Mouse (Mus musculus) brain, adult 10 weeks (tissue): ENCODE measurements around the gene Tmem81. TPM values are rescaled to one million over a fixed set of nuclear protein-coding genes. Genes with fewer than 3 reads are reported as not detected.

Experiments used
- polyA plus RNA-seq: library from polyadenylated mRNA; stranded (reverse); fragments of 350-450 nt; fragmentation: Illumina TruSeq; extraction: RNeasy Lipid Tissue Mini Kit (QIAGEN cat#74804); gene quantifications from one replicate; pipeline ENCODE4 v1.2.3, GENCODE M21; 2015; ENCODE audit warnings: low read depth, low replicate concordance

The Tmem81 gene
- 6.4 TPM for polyA plus RNA-seq

GRCm38 (mm10) chr1:132506058-132506457 is at the start of gene Tmem81:
TSS of gene Tmem81 (plus strand) at chr1:132506230.

DNA sequence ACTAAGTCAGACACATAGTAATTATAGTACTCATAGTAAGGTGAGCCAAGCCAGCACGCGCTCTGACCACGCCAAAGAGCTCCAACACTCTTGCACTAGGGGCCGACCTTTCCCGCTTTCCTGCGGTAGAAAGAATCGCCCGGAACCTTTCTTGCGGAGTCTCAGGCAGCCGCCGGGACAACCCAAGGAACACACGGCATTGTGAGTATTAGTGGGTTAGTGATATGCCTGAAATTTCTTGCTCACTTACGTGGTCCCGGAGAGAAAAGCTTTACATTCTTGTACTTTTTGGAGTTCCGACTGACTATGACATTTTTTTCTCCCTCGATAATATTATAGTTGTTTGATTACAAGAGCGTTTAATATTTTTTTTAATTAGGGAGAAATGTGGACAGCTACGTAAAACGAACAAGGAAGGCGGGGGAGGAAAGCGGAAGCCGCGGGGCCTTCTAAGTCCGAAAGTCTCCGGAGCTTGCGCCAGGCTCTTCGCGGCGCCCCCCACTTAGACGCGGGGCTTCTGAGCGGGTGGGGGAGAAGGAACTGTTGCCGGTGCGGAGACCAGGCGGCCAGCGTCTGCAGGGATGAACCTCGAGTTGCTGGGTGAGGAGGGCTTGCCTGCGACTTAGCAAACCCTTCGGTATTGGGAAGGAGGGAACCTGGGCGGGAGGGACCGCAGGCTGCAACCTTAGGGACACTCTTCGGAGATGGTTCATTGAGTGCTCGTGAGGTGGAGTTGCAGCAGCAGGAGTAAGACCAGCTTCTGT is 28.9 kb upstream of the Tmem81 start, which contains the start of gene Rbbp5:
Gene Rbbp5 (plus strand): TSS at position 438 of the 764 bp plus-strand sequence.

DNA sequence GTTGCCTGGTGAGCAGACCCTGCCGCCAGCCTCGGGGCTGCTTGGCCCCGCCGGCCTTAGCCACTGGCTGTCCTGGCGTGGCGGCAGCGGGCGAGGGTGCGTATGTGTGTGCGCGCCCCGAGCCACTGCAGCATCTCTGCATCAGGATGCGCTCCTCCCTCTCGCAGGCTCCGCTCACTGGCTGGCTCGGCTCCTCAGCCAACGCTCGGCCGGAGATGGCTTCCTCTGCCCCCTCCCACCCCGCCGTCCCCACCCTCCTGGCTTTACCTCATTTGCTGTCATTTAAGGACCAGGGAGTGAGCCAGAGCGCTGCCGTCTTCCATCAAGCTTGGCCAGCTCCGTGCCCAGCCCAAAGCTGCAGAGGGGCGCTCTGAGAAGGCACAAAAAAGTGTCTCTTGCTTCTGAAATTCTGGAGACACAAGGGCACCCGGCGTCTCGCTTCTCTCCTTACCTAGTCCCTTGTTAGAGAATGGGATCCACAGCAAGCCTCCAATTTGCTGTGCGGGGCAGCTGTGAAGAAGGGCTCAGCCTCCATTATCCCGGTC is 36.8 kb downstream of the Tmem81 start, which contains the start of gene Cntn2:
Gene Cntn2 (minus strand): TSS at position 495 of the 545 bp plus-strand sequence.

Other genes with a start within 250 kb of the Tmem81 start
- gene Klhdc8a, start 207.6 kb upstream of the Tmem81 start, polyA plus RNA-seq = 11.4 TPM
- gene Nuak2, start 190.1 kb upstream of the Tmem81 start, polyA plus RNA-seq = 0.86 TPM
- 115 TPM for gene Tmcc2, start 114.9 kb upstream of the Tmem81 start, polyA plus RNA-seq
- 25.7 TPM for gene Dstyk, start 88.7 kb upstream of the Tmem81 start, polyA plus RNA-seq
- gene Rbbp5, start 28.9 kb upstream of the Tmem81 start, polyA plus RNA-seq = 47.3 TPM
- gene Cntn2, start 37.0 kb downstream of the Tmem81 start, polyA plus RNA-seq = 61.4 TPM
- gene Nfasc, start 235.6 kb downstream of the Tmem81 start, polyA plus RNA-seq = 85.5 TPM